Mouse (Mus musculus) midbrain, embryonic 13.5 days (tissue): ENCODE measurements around the gene Whrn. TPM values are rescaled to one million over a fixed set of nuclear protein-coding genes. Genes with fewer than 3 reads are reported as not detected.

Experiments used
- ATAC-seq: fragments of 200-750 bp; cut with Nextera tagmentation; 2 replicates; pipeline ENCODE4 v1.8.0; 2017; ENCODE audit warnings: mild to moderate bottlenecking, moderate TSS enrichment, moderate library complexity
- H3K27ac ChIP-seq: fragments of 300-500 bp; sonication (generic); 2 replicates; pipeline ENCODE4 v1.5.1; 2015; ENCODE audit warnings: inconsistent platforms, mild to moderate bottlenecking, moderate library complexity
- H3K27me3 ChIP-seq: fragments of 300-500 bp; sonication (generic); 2 replicates; pipeline ENCODE4 v1.6.1; 2015; ENCODE audit warnings: mild to moderate bottlenecking, inconsistent platforms
- H3K36me3 ChIP-seq: fragments of 300-500 bp; sonication (generic); 2 replicates; pipeline ENCODE4 v1.6.1; 2015; ENCODE audit warnings: mild to moderate bottlenecking, inconsistent platforms
- H3K4me1 ChIP-seq: fragments of 300-500 bp; sonication (generic); replicated peaks from 2 replicates; pipeline ENCODE4 v1.6.1; 2015; ENCODE audit warnings: inconsistent platforms
- H3K4me2 ChIP-seq: fragments of 300-500 bp; sonication (generic); replicated peaks from 2 replicates; pipeline ENCODE4 v1.6.1; 2015; ENCODE audit warnings: moderate library complexity, mild to moderate bottlenecking, inconsistent platforms
- H3K4me3 ChIP-seq: fragments of 300-500 bp; sonication (generic); replicated peaks from 2 replicates; pipeline ENCODE4 v1.5.1; 2015; ENCODE audit warnings: mild to moderate bottlenecking, inconsistent platforms
- H3K9ac ChIP-seq: fragments of 300-500 bp; sonication (generic); replicated peaks from 2 replicates; pipeline ENCODE4 v1.6.1; 2015; ENCODE audit warnings: mild to moderate bottlenecking, inconsistent platforms
- H3K9me3 ChIP-seq: fragments of 300-500 bp; sonication (generic); 2 replicates; pipeline ENCODE4 v1.6.1; 2016; ENCODE audit warnings: mild to moderate bottlenecking, inconsistent platforms
- WGBS: fragments of 180-500 bp; shearing (Covaris S2); methylation state at CpG from one replicate; pipeline ENCODE4 v1.1.7; 2015; 5-methylcytosine and 5-hydroxymethylcytosine counted together
- polyA plus RNA-seq: library from polyadenylated mRNA; unstranded; fragments of >200 nt; fragmentation: Nextera tagmentation; extraction: Ambion mirVana; gene quantifications from 2 replicates; pipeline ENCODE4 v1.2.1, GENCODE M21; 2015

The Whrn gene
- polyA plus RNA-seq, 1 experiment from 2014 or later = 10.3 TPM

DNA sequence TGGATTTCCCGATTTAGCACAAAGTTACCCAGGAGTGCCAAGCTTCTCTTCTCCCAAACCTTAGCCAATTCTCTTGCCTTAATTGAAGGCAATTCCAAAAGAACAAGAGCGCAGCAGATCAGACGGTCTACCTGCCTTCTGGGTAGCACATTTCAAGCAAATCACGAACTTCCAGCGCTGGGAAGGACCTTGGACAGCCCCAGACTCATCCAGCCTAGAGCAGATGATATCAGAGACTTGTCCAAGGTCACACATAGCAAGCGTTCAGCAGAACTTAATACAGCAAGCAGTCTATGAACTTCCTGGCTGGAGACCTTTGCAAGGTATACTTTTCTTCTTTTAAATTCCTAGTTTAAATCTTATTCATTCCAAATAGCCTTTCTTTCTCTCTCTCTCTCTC, 4.3 kb downstream of the Whrn start:
- H3K9me3 ChIP-seq = no peaks in the 10 kb centered on the region
- H3K9ac ChIP-seq = no peak overlapping the region
- H3K4me3 ChIP-seq = no peak overlapping the region
- ATAC-seq = no peak
- H3K4me2 ChIP-seq = peak overlapping the region; percentile 23; the same call in 1 of the 2 replicates
- 74% methylated on average over 6 of the region's 6 CpGs for WGBS
- H3K27me3 ChIP-seq = 0 out of 2 replicates have a peak, but pooled peaks cover 2% of the 10 kb centered on the region
- H3K27ac ChIP-seq = no peak overlapping the region
- H3K36me3 ChIP-seq = no peaks in the 10 kb centered on the region
- peaks cover 76% of the 10 kb centered on the region for H3K4me1 ChIP-seq

DNA sequence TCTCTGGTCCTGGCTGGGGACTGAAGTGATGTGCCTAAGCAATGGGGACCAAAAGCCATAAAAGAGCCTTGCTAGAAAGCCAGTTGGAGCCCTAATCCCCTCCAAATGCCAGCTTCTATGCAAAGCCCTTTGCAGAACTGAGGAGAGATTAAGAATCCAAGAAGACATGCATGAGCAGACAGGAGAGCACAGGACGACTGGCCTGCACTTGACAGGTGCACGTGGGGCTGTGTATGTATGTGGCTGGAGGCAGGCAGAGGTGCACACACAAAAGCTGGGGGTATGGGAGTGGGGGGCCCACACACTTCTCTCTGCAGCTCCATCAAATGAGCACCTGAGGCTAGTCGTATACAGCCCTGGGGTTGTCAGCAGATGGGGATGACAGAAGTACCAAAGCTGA, 5.6 kb downstream of the Whrn start:
- H3K4me3 ChIP-seq = no peak overlapping the region
- H3K9ac ChIP-seq = no peak overlapping the region
- 0 out of 2 replicates have a peak overlapping the region, but pooled peaks have one; percentile 23 for H3K4me2 ChIP-seq
- H3K27ac ChIP-seq = peak overlapping the region; percentile 57
- H3K4me1 ChIP-seq = peaks cover 69% of the 10 kb centered on the region
- H3K36me3 ChIP-seq = no peaks in the 10 kb centered on the region
- ATAC-seq = peak; percentile 59
- H3K27me3 ChIP-seq = 0 out of 2 replicates have a peak, but pooled peaks cover 2% of the 10 kb centered on the region
- H3K9me3 ChIP-seq = no peaks in the 10 kb centered on the region
- WGBS = 8% methylated on average over 3 of the region's 3 CpGs

DNA sequence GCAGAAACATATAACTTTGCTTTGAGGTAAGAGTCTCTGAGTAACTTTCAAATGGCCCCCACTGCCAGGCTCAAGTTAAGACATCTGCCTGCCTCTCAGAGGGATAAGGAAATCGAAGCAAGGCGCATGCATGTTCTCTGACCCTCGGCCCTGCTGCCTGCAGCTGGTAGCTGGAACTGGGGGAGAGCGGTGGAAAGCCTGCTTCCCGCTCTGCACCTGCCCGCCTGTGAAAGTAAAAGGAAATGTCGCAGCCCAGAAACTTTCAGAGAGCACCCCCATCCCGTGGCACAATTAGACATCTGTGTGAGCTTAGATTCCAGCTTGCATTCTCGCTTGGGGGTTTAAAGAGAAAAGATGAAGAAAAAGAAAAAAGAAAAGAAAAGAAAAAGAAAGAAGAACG, 6.1 kb downstream of the Whrn start:
- no peak overlapping the region for H3K4me3 ChIP-seq
- WGBS = 22% methylated on average over 10 of the region's 10 CpGs
- ATAC-seq = peak; percentile 28; the same call in 1 of the 2 replicates
- H3K27ac ChIP-seq = peak overlapping the region; percentile 57
- no peak overlapping the region for H3K4me2 ChIP-seq
- no peak overlapping the region for H3K9ac ChIP-seq
- H3K36me3 ChIP-seq = no peaks in the 10 kb centered on the region
- no peaks in the 10 kb centered on the region for H3K9me3 ChIP-seq
- H3K4me1 ChIP-seq = peaks cover 65% of the 10 kb centered on the region
- 0 out of 2 replicates have a peak, but pooled peaks cover 2% of the 10 kb centered on the region for H3K27me3 ChIP-seq

DNA sequence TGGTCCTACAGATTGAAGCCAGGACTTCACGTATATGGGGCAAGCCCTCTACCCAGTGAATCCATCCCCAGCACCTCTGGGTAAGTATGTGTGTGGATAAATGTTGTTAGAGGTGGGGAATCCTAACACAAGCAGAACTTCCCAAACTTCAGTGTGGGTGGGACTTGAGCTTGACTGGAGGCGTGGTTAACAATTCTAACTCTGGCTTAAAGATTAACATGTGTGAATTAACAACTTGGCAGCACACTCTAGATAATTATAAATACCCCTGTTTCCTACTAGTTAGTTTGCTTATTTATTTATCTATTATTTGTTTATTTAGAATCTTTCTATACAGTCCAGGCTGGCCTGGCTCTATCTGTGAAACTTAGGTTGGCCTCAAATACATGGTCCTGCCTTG, 7.9 kb downstream of the Whrn start:
- ATAC-seq = no peak
- Histone ChIP-seq H3K36me3 (no peaks in the 10 kb centered on the region), H3K27me3 (no peaks in the 10 kb centered on the region), H3K4me3 (no peak overlapping the region), H3K4me1 (peaks cover 60% of the 10 kb centered on the region), H3K9me3 (no peaks in the 10 kb centered on the region), H3K9ac (no peak overlapping the region), H3K27ac (no peak overlapping the region), H3K4me2 (no peak overlapping the region)
- WGBS = 95% methylated on average over 2 of the region's 2 CpGs

DNA sequence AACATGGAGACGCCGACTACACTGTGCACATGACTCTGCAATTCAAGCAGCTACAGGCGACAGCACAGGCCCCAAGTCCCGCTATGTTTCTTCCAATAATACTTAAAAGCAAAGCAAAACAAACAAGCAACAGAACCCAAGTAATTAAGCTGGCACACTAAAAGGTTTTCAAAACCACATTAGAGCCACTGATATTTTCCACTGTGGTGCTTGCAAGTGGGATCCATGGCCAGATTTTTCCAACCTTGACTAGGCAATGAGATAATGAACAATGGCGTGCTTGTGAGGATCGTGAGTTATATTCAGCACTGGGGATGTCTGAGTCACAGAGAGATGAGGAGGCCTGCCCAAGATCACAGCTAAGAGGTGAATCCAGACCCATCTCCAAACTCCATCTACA, 8.5 kb downstream of the Whrn start:
- no peaks in the 10 kb centered on the region for H3K9me3 ChIP-seq
- ATAC-seq = no peak
- H3K27me3 ChIP-seq = no peaks in the 10 kb centered on the region
- no peak overlapping the region for H3K4me3 ChIP-seq
- 77% methylated on average over 6 of the region's 6 CpGs for WGBS
- no peak overlapping the region for H3K4me2 ChIP-seq
- H3K4me1 ChIP-seq = peaks cover 53% of the 10 kb centered on the region
- H3K9ac ChIP-seq = no peak overlapping the region
- H3K36me3 ChIP-seq = no peaks in the 10 kb centered on the region
- no peak overlapping the region for H3K27ac ChIP-seq

DNA sequence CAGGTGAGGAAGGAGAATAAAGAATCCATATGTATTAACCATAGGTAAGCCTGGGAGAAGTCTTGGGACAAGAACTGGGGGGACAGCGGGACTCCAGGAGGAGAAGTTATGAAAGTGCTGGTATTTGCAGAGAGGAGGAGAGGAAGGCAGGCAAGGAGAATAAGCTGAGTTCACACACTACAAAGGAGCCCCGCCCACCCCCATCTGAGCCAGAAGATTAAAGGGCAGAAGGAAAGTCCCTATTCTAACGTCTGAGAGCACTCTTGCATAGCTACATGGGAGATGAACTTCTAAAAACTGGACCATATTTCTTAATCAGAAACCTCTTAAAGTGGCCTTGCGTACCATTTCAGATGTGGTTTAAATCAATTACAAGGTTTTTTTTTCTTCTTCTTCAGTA, 9.3 kb downstream of the Whrn start:
- WGBS = 36% methylated on average over 4 of the region's 4 CpGs
- H3K9ac ChIP-seq = no peak overlapping the region
- H3K4me1 ChIP-seq = peaks cover 47% of the 10 kb centered on the region
- no peak for ATAC-seq
- H3K36me3 ChIP-seq = no peaks in the 10 kb centered on the region
- no peak overlapping the region for H3K27ac ChIP-seq
- no peaks in the 10 kb centered on the region for H3K9me3 ChIP-seq
- no peak overlapping the region for H3K4me3 ChIP-seq
- no peak overlapping the region for H3K4me2 ChIP-seq
- H3K27me3 ChIP-seq = no peaks in the 10 kb centered on the region

DNA sequence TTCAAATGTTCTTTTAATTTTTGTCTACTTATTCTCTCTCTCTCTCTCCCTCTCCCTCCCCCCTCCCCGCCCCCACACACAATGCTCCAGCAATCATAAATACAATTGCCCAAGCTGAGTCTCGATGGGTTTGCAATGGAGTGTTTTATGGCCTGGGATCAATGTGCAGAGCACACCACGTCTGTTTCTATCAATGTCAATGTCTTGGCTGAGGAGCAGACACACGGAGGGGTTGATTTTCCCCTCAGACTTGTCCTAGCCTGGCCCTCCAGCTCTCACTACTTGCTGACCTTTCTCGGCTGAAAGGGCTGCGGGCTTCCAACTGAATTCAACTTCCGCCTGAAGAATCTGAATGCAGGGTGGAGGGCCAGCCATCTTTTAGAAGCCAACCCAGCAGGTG, 12.1 kb downstream of the Whrn start:
- no peak overlapping the region for H3K9ac ChIP-seq
- no peak for ATAC-seq
- WGBS = 38% methylated on average over 7 of the region's 7 CpGs
- H3K4me1 ChIP-seq = peaks cover 38% of the 10 kb centered on the region
- no peak overlapping the region for H3K4me2 ChIP-seq
- H3K27ac ChIP-seq = no peak overlapping the region
- no peaks in the 10 kb centered on the region for H3K36me3 ChIP-seq
- no peak overlapping the region for H3K4me3 ChIP-seq
- H3K27me3 ChIP-seq = no peaks in the 10 kb centered on the region
- H3K9me3 ChIP-seq = no peaks in the 10 kb centered on the region

DNA sequence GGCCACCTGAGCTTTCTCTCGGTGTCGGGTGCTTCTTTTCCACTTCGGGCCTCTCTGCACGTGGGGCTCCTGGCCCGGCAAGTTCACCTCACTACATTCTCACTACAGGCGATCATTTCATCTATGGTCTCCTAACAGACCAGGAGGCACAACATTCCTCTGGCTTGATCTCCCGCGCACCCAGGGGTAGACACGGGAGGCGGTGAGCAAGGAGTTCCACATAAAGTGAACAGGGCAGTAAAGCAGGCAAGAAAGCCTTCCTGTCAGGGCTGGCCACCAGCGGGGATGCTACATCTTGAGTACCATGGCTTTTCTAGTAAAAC, 15.0 kb downstream of the Whrn start:
- Histone ChIP-seq H3K27ac (peak overlapping the region; percentile 44; the same call in 1 of the 2 replicates), H3K4me1 (peaks cover 32% of the 10 kb centered on the region), H3K4me3 (no peak overlapping the region), H3K27me3 (no peaks in the 10 kb centered on the region), H3K9ac (no peak overlapping the region; the same call in 1 of the 2 replicates), H3K4me2 (no peak overlapping the region), H3K36me3 (no peaks in the 10 kb centered on the region), H3K9me3 (no peaks in the 10 kb centered on the region)
- ATAC-seq = no peak
- 49% methylated on average over 11 of the region's 11 CpGs for WGBS

DNA sequence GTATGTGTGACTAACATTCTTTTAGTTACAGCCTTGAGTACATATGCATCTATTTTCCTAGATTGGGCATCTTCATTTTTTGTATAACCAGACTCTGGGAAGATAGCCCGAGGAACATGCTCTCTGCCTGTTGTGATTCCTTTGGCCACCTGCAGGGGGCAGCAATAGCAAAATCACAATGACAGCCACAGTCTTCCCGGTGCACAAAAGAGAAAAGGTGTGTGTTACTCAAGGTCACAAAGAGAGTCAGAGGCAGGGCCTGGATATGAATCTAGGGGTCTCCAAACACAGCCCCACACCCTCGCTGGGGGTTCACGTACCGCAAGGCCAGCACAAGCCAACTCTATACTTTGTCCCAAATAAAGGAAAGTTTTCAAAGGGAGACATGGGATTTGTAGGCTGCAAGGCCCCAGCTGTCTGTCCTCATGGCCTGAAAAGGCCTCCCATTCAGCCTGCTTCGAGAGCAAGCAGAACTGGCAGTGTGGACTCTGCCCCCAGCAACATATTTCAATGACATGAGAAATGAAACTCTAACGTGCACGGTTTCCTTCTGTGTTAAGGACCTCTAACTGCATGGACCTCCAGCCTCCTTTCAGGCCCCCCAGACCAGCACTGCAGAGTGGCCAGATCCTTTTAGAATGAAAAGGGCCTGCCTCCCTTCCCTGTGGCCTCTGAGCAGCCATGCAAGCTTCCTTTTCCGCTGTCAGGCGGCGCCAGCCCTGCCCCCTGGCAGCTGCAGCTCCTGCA, 15.5 kb downstream of the Whrn start:
- H3K4me1 ChIP-seq = peaks cover 36% of the 10 kb centered on the region
- H3K9me3 ChIP-seq = no peaks in the 10 kb centered on the region
- ATAC-seq = peak; percentile 67
- H3K36me3 ChIP-seq = no peaks in the 10 kb centered on the region
- H3K27ac ChIP-seq = peak overlapping the region; percentile 44; the same call in 1 of the 2 replicates
- WGBS = 27% methylated on average over 11 of the region's 11 CpGs
- H3K4me2 ChIP-seq = no peak overlapping the region
- no peak overlapping the region; the same call in 1 of the 2 replicates for H3K9ac ChIP-seq
- no peaks in the 10 kb centered on the region for H3K27me3 ChIP-seq
- no peak overlapping the region for H3K4me3 ChIP-seq

DNA sequence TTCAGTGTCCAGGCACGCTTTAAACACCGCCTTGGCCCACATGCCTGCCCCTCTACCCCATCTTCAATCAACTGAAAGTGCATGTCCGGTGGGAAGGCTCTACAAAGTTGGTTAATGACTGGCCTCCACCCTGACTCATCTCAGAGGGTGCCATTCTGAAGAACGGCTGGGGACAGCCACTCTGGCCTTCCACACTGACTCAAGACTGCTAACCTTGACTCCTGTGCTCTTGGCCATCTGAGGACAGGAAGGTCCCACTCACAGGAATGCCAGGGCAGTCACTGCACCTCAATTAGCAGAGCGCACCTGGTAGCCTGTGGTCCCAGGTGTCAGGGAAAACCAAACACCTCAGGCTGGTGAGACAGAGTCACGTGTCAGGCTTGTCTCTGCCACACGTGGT, 17.8 kb downstream of the Whrn start:
- WGBS = 90% methylated on average over 7 of the region's 7 CpGs
- H3K4me3 ChIP-seq = no peak overlapping the region
- no peaks in the 10 kb centered on the region for H3K36me3 ChIP-seq
- ATAC-seq = no peak
- H3K9ac ChIP-seq = no peak overlapping the region
- H3K27me3 ChIP-seq = no peaks in the 10 kb centered on the region
- no peak overlapping the region for H3K4me2 ChIP-seq
- H3K4me1 ChIP-seq = peaks cover 43% of the 10 kb centered on the region
- no peaks in the 10 kb centered on the region for H3K9me3 ChIP-seq
- H3K27ac ChIP-seq = no peak overlapping the region

DNA sequence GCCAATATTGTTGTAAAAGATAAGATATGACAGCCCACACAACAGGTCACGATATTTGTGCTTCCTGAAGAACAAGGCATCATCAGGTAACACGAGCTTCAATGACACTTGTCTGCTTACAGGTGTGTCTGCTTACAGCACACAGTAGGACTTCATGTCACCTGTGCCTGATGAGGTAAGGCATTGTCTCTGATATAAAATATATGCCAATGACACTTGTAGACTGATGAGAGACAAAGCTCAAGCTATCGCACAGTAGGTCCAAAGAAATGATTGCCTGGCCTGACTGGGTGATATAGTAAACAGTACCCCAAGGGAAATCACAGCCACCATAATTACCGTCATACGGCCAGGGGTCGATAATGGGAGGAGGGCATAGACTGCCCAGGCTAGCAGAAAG, 18.9 kb downstream of the Whrn start:
- Histone ChIP-seq H3K27ac (no peak overlapping the region), H3K4me3 (no peak overlapping the region), H3K4me2 (no peak overlapping the region), H3K27me3 (no peaks in the 10 kb centered on the region), H3K9ac (no peak overlapping the region), H3K9me3 (no peaks in the 10 kb centered on the region), H3K4me1 (peaks cover 43% of the 10 kb centered on the region), H3K36me3 (no peaks in the 10 kb centered on the region)
- 93% methylated on average over 6 of the region's 6 CpGs for WGBS
- no peak for ATAC-seq

DNA sequence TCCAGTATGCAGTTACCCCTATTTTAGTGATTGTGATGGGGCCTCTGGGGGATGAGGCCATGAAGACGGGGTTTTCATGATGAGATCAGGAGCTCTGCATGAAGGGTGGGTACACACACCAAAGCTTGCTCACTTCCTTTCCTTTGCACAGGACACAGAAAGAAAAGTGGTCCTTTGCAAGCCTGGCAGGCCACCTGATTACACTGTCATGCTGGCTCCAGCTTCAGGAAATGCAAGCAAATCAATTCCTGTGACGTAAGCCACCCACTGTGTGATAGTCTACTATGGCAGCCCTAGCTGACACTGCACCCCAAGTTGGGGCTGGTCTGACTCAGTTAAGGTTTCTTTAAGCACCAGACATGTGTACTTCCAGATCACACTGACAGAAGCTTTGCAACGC, 20.6 kb downstream of the Whrn start:
- Histone ChIP-seq H3K4me2 (no peak overlapping the region), H3K4me1 (peaks cover 35% of the 10 kb centered on the region), H3K36me3 (peaks cover 7% of the 10 kb centered on the region; the same call in 1 of the 2 replicates), H3K4me3 (no peak overlapping the region), H3K27ac (no peak overlapping the region), H3K9me3 (no peaks in the 10 kb centered on the region), H3K9ac (no peak overlapping the region), H3K27me3 (no peaks in the 10 kb centered on the region)
- no peak for ATAC-seq
- WGBS = 67% methylated on average over 3 of the region's 3 CpGs

DNA sequence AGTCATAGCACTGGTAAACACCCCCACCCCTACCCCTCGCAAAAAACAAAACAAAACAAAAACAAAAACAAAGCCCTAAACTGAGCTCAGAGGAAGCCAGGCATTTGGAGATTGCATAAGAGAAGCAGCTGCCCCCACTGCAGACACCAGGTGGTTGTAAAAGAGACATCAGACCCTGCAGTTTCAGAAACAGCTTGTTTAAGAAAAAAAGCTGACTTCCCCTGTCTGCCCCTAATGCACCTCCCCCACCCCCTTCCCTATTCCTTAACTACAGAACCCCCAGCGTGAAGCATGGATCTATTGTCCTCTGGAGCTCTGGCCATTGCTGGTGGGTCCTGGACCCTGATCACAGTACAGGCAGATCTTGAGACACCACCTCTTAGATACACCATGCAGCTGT, 21.4 kb downstream of the Whrn start:
- Histone ChIP-seq H3K4me2 (no peak overlapping the region), H3K9me3 (no peaks in the 10 kb centered on the region), H3K27ac (peak overlapping the region; percentile 14; the same call in 1 of the 2 replicates), H3K27me3 (no peaks in the 10 kb centered on the region), H3K36me3 (peaks cover 7% of the 10 kb centered on the region; the same call in 1 of the 2 replicates), H3K9ac (0 out of 2 replicates have a peak overlapping the region, but pooled peaks have one; percentile 32), H3K4me3 (no peak overlapping the region), H3K4me1 (peaks cover 32% of the 10 kb centered on the region)
- no peak for ATAC-seq
- 12% methylated on average over 2 of the region's 2 CpGs for WGBS
